Mouse (Mus musculus): ENCODE data around the gene Tceal3.
"Not testable (repeated sequence)": the region's sequence is repeated elsewhere in the genome, so short reads cannot be mapped to it uniquely, and the experiment has no call there.

Gene Tceal3

GRCm38 (mm10) chrX:136707446-136708167 is 117.0 kb downstream of the Tceal3 start, which contains the start of gene Tceal1:
Gene Tceal1 (plus strand): TSS chrX:136707982.
- in situ Hi-C loops (cut with MseI, MboI), result no loop called here

- in situ Hi-C loops (cut with MseI, MboI), result no loop called here
These were observed 117.6 kb downstream of the Tceal3 start for GRCm38 (mm10) chrX:136708168-136708681.

GRCm38 (mm10) chrX:136708782-136709181 is 118.1 kb downstream of the Tceal3 start:
- in situ Hi-C loops (cut with MseI, MboI), result no loop called here

- in situ Hi-C loops (cut with MseI, MboI), result not testable (repeated sequence)
These were observed 124.3 kb downstream of the Tceal3 start for GRCm38 (mm10) chrX:136714742-136715474.
